Mouse (Mus musculus): ENCODE data around the gene Cd302.

DNA sequence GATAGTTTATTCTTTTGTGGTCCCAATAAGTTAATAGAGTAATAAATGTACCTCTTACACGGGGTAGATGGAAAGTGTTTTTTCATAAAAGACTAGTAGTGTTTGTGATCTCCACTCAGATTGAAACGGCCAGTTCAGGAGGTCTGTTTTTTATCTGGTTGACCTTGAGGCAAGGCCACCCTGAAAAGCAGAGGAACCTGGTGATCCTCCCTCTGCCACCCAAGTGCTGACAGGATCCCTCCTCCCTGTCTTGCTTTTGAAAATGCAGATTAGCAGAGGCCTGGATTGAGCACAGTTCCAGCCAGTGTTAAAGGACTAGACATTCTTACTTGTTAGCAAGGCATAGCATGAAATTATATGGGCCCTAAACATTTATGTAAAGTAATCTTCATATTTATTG is 51.1 kb downstream of the Cd302 start:
- no peak for TF ChIP-seq GATA1 (IDR thresholded peaks at IDR 0.05; ENCODE audit: borderline replicate concordance, low read length)
- no peak for TF ChIP-seq FLI1 (IDR thresholded peaks at IDR 0.05; ENCODE audit: low read length)
